Mouse (Mus musculus) left cerebral cortex, postnatal 36 days (tissue): ENCODE measurements at regions not wholly inside any gene's neighbourhood (a gene's known extent, or its start where the extent isn't known, plus 50 kb on each side); places are given as distances from the start of the nearest gene placed in this dataset.

ENCODE experiments used
- DNase-seq, 2 experiments: peaks; one replicate each; pipeline ENCODE4 v3.0.0; 2021 to 2022; ENCODE audit warnings: low spot score in 2 of 2, mixed read lengths in 1 of 2
- intact Hi-C: fragments of 180-260 bp; cut with DNase I; formaldehyde crosslinking; loops from one replicate; pipeline ENCODE4 v1.15.1; 2025

DNA sequence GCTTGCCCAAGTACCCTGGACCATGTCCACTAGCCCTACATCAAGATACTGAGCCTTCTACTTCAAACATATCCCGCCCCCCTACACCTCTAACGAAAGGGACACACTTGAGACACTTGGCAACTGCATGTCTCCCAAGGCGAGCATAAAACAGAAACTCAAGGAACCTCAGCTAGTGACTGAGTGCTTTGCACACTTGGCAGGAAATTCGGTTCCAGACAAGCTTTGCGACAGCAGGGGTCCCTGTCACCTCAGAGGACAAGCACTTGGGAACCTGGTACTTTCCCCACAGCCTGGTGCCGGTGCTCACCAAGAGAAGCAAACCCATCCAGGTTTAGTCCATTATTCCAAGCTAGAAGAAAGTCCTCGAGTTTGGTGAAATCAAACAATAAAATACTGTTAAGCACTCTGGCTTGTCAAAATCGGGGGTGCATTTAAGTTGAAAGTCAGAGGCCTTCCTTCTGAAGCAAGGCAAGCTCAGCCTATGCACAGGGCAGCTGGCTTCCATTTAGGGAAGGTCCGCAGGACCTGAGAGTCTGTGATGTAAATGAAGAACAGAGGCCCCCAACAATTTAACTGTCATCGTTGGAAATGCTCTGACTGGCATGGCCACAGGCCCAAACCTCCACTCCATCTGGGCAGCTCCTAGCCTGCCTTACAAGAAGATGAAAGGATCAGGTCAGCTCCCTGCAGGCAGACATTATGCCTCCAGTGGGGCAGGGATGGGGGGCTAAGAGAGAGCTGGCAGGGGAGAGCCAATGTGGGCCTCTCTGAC lies 57.6 kb upstream of the Irx6 start:
- intact Hi-C loops, result no loop called here
- DNase-seq, result no peak

DNA sequence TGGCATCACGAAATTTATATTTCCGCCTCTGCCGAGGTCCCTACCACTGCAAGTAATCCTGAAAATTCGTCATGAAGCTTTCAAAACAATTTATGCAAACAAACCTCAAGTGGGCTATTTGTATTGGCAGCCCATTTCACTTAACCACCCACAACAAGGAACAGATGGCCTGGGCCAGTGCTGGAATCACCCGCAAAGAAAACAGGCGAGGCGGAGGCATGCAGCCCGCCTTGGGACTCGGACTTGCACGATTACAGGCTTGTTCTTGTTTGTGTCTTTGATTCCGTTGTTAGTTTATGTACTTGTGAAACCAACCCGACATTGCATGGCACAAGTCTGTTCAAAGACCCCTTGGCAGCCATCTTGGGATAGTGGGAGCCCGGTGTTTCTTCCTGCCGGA lies 55.8 kb upstream of the Irx6 start:
- no peak for DNase-seq
- intact Hi-C loops, result no loop called here
